Mouse (Mus musculus): ENCODE data around the gene Arhgap5. TPM values are rescaled to one million over a fixed set of nuclear protein-coding genes. Genes with fewer than 3 reads are reported as not detected.
A peak's percentile ranks its signal among the peaks of the same experiment; 100 is the strongest.

Gene Arhgap5
- total RNA-seq (2021): 100 to 1,000 TPM; 121 to 124 TPM
- long read RNA-seq, experiment 1, full-length matches to known transcripts: 2 of 19 reads
- long read RNA-seq, experiment 1, partial matches to known transcripts: 1 of 19 reads
- long read RNA-seq, experiment 1, other reads (novel, unspliced or antisense): 16 of 19 reads
- long read RNA-seq, experiment 2, full-length matches to known transcripts: 1 of 29 reads
- long read RNA-seq, experiment 2, partial matches to known transcripts: 3 of 29 reads
- long read RNA-seq, experiment 2, other reads (novel, unspliced or antisense): 25 of 29 reads

- DNase-seq (ENCODE audit: low spot score in 2 of 2): peak; percentile 94 to 96
- intact Hi-C loops (cut with DNase I): loop anchor here (2.0 to 5.0 kb wide), 4 partner anchors 99 to 221 kb away; no protein-coding TSS in a partner anchor
Measured at GRCm38 (mm10) chr12:52503456-52504320, at the start of gene Arhgap5. Arhgap5 (plus strand) TSS chr12:52503972.

DNA sequence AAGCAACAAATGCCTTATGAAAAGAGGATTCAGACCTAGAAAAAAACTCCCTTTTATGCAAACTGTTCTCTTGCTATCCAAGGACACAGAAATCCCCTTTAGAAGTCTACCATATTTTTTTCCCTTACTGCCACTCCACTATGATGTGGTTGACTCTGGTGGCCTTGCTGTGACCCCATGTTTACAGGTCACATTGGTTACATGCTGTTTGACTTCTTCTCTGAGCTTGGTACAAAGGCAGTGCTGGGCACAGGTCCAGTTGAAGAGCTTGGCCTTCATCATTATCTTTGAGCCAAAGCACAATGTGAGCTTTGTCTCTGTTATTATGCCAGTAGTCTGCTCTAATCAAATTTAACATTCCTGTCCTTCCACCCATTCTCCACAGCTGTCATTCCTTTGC lies 39.2 kb upstream of the Arhgap5 start:
- intact Hi-C loops (cut with DNase I): no loop called here
- no peak for DNase-seq (ENCODE audit: low spot score in 2 of 2)

- intact Hi-C loops (cut with DNase I): no loop called here
- no peak for DNase-seq (ENCODE audit: low spot score in 2 of 2)
Measured at GRCm38 (mm10) chr12:52471621-52472020, 32.2 kb upstream of the Arhgap5 start.

DNA sequence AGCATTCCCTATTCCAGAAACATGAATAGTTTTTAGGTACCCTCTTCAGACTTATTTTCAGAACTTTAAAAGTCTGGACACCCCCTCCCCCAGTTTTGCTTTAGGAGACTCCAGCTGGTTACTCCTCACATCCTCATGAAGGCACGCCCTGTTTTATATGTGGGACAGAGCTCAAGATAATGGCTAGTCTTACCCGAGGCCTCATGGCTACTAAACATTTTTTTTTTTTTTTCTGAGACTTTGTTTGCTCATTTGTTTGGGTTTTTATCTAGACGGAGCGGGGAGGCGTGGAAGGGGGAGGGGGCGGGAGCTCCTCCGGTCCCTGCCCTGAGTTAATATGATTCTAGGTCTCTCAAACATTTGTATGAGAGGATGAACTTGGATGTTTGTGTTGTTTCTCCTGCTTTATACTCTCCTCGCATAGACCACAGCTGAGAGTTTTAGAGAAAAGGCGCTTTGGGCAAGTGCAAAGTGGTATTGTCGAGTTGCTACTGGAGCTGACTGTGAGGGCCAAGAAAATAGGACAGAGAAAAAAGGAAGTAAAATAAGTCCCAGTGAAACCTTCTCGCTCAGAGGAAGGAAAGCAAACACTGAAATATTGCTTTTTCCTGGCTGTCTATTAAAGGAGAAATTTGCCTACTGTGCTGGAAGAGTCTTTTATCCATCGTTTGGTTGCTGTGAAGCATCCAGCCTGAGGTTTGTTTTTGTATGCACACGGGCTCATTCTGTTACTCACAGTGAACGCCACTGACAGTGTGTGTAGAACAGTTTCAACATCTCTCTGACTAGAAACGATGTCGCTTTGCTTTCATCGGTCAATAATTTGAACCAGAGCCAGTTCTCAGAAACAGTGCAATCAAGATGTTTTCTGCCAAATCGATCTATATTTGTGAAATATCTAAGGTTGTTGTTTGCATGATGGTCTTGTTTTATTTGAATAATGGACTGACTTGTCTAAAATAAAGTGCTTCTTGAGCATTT lies 29.5 kb upstream of the Arhgap5 start:
- no peak for DNase-seq (ENCODE audit: low spot score in 2 of 2)
- intact Hi-C loops (cut with DNase I): no loop called here

DNA sequence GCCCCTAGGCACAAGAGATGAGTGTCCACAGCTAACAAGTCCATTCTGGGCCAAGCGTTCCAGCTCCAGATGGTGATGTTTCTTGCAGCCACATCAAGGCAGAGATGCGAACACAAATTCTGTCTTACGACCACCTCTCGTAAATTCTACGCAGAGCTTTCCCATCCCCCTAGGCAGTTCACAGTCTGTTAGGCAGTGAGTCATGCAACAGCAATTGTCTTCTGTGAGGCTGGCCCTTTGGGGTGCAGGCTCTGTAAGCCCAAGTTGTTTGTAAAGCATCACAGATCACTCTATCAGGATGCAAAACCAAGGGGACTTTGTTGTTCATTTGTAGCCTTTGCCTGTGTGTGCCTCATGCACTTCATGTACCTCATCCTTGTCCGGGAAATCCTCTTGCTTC lies 27.7 kb upstream of the Arhgap5 start:
- intact Hi-C loops (cut with DNase I): no loop called here

DNA sequence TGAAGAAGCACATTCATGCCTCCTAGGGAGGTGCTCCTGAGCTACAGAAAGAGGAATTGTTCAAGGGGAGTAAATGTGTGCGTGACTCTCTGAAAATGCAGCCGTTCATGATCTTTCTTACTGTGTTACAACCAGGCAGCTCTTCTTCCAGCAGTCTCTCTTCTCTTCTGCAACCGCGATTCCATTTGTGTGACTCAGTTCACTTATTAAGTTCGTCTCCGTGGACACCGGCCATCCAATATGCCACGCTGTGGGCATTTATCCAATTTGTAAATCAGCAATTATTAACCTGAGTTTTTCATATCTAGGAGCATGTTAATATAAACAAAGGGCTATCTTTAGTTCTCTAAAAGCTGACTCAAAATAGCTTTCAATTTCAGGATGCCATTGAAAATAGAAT lies 25.2 kb upstream of the Arhgap5 start:
- DNase-seq (ENCODE audit: low spot score in 2 of 2): no peak
- intact Hi-C loops (cut with DNase I): no loop called here

More for the DNA sequence above, 27.7 kb upstream of the Arhgap5 start:
- DNase-seq (ENCODE audit: low spot score in 2 of 2): no peak

GRCm38 (mm10) chr12:52479323-52479722 lies 24.4 kb upstream of the Arhgap5 start:
- intact Hi-C loops (cut with DNase I): no loop called here

GRCm38 (mm10) chr12:52480851-52481250 lies 22.9 kb upstream of the Arhgap5 start:
- intact Hi-C loops (cut with DNase I): no loop called here
- no peak for DNase-seq (ENCODE audit: low spot score in 2 of 2)

More at GRCm38 (mm10) chr12:52479323-52479722, 24.4 kb upstream of the Arhgap5 start:
- DNase-seq (ENCODE audit: low spot score in 2 of 2): no peak

- intact Hi-C loops (cut with DNase I): no loop called here
- no peak for DNase-seq (ENCODE audit: low spot score in 2 of 2)
Measured at GRCm38 (mm10) chr12:52481969-52482550, 21.7 kb upstream of the Arhgap5 start.

GRCm38 (mm10) chr12:52483219-52483618 lies 20.6 kb upstream of the Arhgap5 start:
- DNase-seq (ENCODE audit: low spot score in 2 of 2): no peak
- intact Hi-C loops (cut with DNase I): no loop called here

DNA sequence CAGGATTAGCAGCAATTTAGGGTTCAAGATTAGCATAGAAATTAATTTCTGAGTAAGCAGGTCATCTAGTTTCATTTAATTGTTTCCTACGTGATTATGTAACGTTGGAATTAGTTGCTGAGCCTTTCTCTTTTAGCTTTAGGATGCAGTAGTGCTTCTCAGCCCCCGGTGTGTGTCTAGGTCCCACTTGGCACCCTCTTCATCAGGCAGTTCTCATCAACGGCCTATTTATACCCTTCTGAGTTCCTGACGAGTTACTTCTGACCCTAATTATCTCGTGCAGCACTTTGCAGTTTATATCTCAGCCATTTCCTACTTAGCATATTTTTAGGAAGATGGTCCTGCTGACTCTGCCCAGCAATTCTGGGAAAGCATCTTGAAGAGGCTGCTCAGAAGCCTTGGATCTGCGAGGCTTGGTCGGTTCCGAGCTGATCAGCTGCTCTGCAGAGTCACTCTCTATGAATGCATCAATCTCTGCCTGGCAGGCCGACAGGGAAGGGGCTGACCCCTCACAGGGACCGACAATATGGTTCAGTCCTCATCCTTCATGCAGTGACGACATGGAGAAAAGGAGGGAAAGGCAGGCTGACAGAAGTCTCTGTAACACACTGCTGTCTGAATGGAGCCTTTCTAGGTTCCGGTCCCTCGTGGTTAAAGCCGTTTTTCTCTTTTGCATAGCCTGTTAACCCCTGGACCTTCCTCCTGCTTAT lies 15.4 kb upstream of the Arhgap5 start:
- intact Hi-C loops (cut with DNase I): no loop called here
- DNase-seq (ENCODE audit: low spot score in 2 of 2): no peak

DNA sequence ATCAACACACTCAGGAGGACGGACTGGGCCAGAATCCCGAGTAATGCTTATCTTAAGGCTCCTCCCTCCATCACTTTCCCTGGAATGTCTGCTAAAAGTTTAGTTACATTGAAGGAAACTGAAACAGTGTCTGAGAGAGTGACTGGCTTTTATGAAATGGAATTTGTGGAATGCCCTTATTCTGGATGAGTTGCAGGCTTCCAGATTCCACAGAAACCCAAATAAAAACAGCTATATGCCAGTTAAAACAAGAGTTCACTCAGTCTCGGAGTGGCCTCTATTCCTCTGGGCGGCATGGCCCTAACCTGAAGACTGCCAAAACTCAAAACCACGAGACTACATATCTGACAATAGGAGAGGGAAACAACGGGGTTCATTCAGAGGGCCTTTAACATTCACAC lies 10.5 kb upstream of the Arhgap5 start:
- no peak for DNase-seq (ENCODE audit: low spot score in 2 of 2)
- intact Hi-C loops (cut with DNase I): no loop called here

GRCm38 (mm10) chr12:52497209-52497608 lies 6.6 kb upstream of the Arhgap5 start:
- intact Hi-C loops (cut with DNase I): no loop called here
- DNase-seq (ENCODE audit: low spot score in 2 of 2): no peak

DNA sequence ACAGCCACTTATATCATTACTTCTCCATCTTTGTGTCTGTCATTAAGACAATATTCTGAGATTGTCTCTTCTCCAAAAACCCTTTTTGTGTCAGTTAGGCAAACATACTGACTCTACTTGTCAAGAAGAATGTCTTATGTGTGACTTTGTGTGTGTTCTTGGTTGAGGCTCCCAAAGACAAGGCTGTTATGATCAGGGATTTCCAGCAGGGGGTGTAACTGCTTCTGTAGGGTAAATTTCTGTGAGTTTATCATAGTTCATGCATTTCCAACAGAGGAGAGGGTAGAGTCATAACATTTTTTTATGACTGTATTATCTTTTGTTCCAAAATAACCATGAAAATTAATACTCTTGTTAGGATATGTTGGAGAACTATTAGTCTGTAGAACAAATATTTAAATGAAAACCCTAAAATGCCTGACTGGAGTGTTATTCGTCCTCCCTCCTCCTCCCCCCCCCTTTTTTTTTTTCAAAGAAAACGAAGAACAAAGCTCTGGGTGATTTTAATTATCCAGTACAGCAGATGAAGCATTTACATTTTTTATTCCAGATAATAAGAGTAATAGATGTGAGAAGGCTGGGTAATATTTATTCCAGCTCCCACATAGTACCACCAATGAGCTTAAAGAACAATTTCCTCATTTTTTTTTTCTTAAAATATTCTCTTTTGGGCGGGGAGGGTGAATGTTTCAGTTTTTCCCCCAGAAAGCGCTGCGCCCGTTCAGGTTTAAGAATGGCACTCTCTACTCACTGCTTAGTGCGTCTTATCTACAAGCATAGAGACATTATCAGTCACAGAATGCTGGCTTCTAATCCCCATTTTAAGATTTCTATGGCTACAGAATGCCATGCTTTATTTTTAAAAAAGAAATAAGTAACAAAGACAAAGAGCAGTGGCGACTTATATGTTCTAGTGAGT lies 2.6 kb upstream of the Arhgap5 start:
- intact Hi-C loops (cut with DNase I): loop anchor here (5.0 kb wide), 2 partner anchors 136 to 219 kb away; no protein-coding TSS in a partner anchor
- DNase-seq (ENCODE audit: low spot score in 2 of 2): no peak

DNA sequence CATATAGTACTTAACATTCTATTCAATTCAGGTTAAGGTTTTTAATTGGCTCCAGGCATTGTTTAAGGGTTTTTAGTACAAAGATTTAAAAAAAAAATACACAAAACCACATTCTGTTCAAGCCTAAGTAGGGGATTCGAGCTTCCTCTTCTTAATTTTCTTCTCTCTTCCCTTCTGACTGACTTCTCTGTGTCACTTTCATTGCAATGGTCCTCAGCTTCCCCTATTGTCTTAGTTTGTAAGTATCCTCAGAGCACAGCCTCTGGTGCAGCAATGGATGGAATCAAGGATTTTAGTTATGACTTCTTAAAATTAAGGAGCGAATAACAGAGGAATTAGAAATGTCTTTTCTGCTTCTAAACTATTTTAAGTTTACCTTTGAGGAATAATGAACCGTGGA lies 1.6 kb upstream of the Arhgap5 start:
- no peak for DNase-seq (ENCODE audit: low spot score in 2 of 2)
- intact Hi-C loops (cut with DNase I): loop anchor here (2.0 to 5.0 kb wide), 3 partner anchors 105 to 220 kb away; no protein-coding TSS in a partner anchor

GRCm38 (mm10) chr12:52503131-52503455 lies 679 bp upstream of the Arhgap5 start:
- DNase-seq (ENCODE audit: low spot score in 2 of 2): no peak
- intact Hi-C loops (cut with DNase I): loop anchor here (2.0 to 5.0 kb wide), 3 partner anchors 106 to 221 kb away; no protein-coding TSS in a partner anchor

Measured in left cerebral cortex, postnatal 14 days (tissue).